Mouse (Mus musculus) urinary bladder, postnatal 14 days (tissue): ENCODE data around the gene Mrps17.

Experiments
- DNase-seq: peaks from one replicate; pipeline ENCODE4 v3.0.0; 2021; ENCODE audit warnings: low spot score

The Mrps17 gene

DNA sequence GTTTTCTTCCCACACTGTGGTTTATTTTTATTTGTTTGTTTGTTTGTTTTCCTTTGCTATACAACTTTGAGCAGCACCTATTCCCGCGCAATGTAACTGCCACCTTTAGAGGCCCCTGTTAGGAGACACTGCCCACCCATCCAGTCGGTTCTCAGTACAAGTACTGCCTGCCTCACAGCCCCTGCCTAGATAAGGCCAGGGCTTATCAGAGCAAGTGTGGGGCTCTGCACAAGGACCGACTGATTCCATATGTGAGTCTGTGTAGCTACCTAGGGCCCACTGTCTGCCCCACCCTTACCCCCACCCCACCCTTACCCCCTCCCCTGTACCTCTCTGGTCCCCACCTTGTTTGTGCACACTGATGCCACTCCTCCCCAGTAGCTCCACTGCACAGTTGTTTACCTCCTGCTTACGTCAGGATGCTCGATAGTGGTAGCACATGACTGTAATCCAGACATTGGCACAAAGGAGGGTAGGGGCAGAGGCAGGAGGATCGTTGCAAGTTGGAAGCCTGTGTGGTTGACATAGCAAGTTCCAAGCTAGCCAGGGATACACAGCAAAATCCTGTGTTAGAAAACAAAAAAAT is 27.7 kb downstream of the Mrps17 start:
- no peak for DNase-seq

DNA sequence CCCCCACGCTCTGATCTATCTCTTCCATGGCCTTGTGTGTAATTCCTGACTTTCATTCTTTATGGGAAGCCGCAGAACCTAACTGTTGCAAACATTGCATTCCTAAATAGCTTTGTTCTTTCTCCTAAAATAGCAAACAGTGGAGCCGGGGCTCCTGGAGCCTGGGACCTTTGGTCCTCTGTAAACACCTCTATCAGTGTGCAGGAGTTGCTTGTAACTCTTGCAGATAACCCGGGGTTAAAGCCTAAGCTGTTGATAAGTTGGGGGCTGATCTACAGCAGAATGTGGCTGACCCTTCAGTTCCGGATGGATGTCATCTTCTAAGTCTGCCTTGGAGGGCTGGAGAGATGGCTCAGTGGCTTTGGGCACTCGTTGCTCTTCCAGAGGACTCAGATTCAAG is 28.8 kb downstream of the Mrps17 start:
- DNase-seq: no peak

DNA sequence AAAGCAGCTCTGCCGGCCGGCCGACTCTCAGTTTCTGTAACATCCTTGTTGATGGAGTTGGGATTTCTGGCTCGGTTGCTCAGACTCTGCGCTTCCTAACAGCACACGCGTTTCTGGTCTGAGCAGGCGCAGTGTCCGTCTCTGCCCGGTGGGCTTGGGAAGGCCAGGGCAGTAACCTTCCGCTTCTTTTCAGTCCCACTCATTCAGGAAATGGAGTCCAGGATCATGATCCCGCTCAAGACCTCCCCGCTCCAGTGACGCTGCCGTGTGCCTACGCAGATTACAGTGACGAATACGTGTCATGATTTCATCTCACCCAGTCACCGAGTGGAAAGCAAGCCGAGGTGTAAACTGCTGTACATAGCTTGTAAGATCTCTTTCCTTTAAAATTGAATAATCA is 41.6 kb downstream of the Mrps17 start:
- no peak for DNase-seq

DNA sequence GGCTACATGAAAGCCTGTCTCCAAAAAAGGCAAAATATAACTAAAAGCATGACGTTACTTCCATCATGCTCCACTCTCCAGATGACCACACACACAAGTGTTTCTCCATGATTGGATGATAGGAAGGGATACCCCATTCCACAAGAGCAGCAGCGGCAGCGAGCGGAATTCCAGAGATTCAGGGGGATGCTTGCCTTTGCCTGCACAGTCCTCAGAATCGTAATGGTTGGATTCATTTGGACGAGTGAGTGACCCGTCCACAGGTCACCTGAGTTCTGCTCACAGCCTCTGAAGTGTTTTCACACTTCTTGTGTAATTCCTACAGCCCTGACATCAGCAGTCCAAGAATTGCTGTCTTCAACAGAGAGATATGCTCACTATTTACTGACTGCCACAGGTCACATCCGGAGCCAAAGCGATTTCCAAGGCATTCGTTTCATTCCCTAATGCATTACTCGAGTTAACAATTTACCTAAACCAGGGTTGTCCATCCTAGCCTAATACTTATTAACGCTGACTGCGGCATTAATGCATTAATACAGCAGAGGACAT is 44.7 kb downstream of the Mrps17 start:
- no peak for DNase-seq

DNA sequence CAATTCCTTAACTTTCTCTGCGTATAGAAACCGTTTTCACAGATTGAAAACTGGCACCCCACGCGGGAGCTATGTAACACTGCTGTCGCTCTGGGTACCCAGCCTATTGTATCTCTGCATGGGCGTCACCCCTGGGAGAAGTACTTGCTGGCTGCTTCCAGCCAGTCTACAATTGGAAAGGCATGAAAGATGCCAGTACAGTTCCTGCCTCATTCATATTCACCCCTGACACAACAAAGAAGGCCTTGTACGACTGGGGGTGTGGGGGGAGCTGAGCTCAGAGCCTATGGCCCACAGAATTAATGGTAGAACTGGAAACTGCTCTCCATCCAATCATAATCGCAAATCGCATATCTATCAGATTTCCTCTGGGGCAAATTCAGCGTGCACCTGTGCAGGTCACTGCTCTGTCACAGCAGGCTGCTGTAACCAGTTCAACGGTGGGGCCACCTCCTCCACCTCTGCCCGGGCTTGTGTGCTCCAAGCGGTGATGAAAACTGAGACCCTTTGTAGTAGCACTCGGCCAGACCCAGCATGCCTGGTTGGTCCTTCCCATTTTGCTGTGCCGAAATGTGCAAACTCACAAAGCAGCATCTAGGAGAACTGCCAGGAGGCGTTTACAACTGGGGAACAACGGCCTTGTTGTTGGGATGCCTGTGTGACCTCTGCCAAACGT is 46.7 kb downstream of the Mrps17 start:
- no peak for DNase-seq

DNA sequence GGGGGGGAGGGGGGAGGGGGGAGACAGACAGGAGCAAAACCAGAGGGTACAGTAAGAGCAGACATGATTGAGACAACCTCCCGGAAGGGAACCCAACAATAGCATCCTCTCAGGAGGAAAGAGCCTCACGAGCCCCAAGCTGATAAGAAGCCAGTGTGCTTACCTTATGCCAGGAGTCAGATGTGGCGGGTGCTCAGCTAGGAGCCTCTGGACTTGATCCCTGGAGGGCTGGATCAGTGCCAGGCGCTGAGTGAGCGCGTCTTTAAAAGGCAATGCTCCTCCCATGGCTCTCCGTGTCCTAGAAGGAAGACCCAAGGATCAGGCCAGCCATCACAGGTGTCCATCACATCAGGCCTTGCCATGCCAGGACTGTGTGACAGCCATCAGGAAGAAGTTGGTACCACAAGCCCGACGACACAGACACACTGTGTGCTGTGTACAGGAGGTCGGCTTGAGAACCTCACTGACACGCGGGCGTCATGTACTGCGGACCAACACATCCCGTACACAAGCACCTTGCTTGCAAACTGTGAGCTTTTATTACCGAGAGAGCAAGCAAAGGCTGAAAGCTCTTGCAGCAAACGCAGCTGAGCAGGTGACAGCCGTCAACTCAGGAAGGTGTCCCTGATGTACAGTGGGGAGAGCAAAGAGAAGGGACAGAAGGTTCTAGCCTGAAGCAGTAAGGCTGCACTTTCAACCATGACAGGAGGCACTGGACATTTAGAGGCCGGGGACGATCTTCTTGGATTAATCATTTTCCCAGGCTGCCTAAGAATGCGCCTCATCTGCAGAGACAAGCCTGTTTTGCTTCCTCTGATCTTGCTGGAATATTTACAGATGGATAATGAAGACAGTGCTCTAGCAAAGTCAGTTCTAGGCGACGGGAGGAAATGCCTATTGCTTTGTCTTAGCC is 55.4 kb downstream of the Mrps17 start:
- peak; percentile 45 for DNase-seq
